Mouse (Mus musculus): ENCODE measurements at regions not wholly inside any gene's neighbourhood (a gene's known extent, or its start where the extent isn't known, plus 50 kb on each side); places are given as distances from the start of the nearest gene placed in this dataset.
"Not testable (repeated sequence)": the region's sequence is repeated elsewhere in the genome, so short reads cannot be mapped to it uniquely, and the experiment has no call there.

- Histone ChIP-seq H3K9ac (no peak overlapping the region), H3K4me1 (replicated peaks) (no peaks in the 10 kb centered on the region), H3K27ac (replicated peaks) (no peak overlapping the region), H3K4me2 (no peak overlapping the region), H3K4me3 (no peak overlapping the region), H3K36me3 (no peaks in the 10 kb centered on the region), H3K9me3 (no peaks in the 10 kb centered on the region), H3K27me3 (no peaks in the 10 kb centered on the region)
- ATAC-seq (ENCODE audit: low FRiP score, low read depth): no peak
- 94% methylated on average over 6 of the region's 6 CpGs for WGBS
These were observed 268.5 kb upstream of the Gm6793 start for GRCm38 (mm10) chr8:112283316-112283715.

- H3K27me3 ChIP-seq: no peaks in the 10 kb centered on the region
- H3K9ac ChIP-seq: no peak overlapping the region
- H3K4me3 ChIP-seq: no peak overlapping the region
- H3K4me1 ChIP-seq (replicated peaks): peaks cover 16% of the 10 kb centered on the region
- peak; percentile 66 for ATAC-seq (ENCODE audit: low FRiP score, low read depth)
- H3K9me3 ChIP-seq: no peaks in the 10 kb centered on the region
- 21% methylated on average over 5 of the region's 5 CpGs for WGBS
- peak overlapping the region; percentile 13 for H3K4me2 ChIP-seq
- peak overlapping the region; percentile 60 for H3K27ac ChIP-seq (replicated peaks)
- H3K36me3 ChIP-seq: no peaks in the 10 kb centered on the region
These were observed 254.8 kb upstream of the Gm6793 start for GRCm38 (mm10) chr8:112269598-112269997.

- Histone ChIP-seq H3K9me3 (no peaks in the 10 kb centered on the region), H3K4me2 (peak overlapping the region; percentile 13), H3K36me3 (no peaks in the 10 kb centered on the region), H3K27ac (replicated peaks) (peak overlapping the region; percentile 60), H3K4me1 (replicated peaks) (peaks cover 16% of the 10 kb centered on the region), H3K4me3 (no peak overlapping the region), H3K9ac (no peak overlapping the region), H3K27me3 (no peaks in the 10 kb centered on the region)
- 16% methylated on average over 8 of the region's 8 CpGs for WGBS
- ATAC-seq (ENCODE audit: low FRiP score, low read depth): peak; percentile 69; the same call in 1 of the 2 replicates
These were observed 254.4 kb upstream of the Gm6793 start for GRCm38 (mm10) chr8:112269214-112269566.

- Histone ChIP-seq H3K4me1 (replicated peaks) (peaks cover 16% of the 10 kb centered on the region), H3K4me2 (peak overlapping the region; percentile 13), H3K9me3 (no peaks in the 10 kb centered on the region), H3K9ac (no peak overlapping the region), H3K27ac (replicated peaks) (peak overlapping the region; percentile 60), H3K4me3 (no peak overlapping the region), H3K36me3 (no peaks in the 10 kb centered on the region), H3K27me3 (no peaks in the 10 kb centered on the region)
- peak; percentile 84 for ATAC-seq (ENCODE audit: low FRiP score, low read depth)
- WGBS: 19% methylated on average over 9 of the region's 9 CpGs
These were observed 253.8 kb upstream of the Gm6793 start for GRCm38 (mm10) chr8:112268544-112269213.

- peak overlapping the region; percentile 25 for H3K4me3 ChIP-seq
- peak overlapping the region; percentile 31; the same call in 1 of the 2 replicates for H3K9ac ChIP-seq
- WGBS: 25% methylated on average over 13 of the region's 13 CpGs
- peaks cover 13% of the 10 kb centered on the region for H3K4me1 ChIP-seq (replicated peaks)
- ATAC-seq (ENCODE audit: low FRiP score, low read depth): no peak
- no peaks in the 10 kb centered on the region for H3K27me3 ChIP-seq
- no peaks in the 10 kb centered on the region for H3K36me3 ChIP-seq
- peak overlapping the region; percentile 51 for H3K4me2 ChIP-seq
- no peaks in the 10 kb centered on the region for H3K9me3 ChIP-seq
- H3K27ac ChIP-seq (replicated peaks): peak overlapping the region; percentile 62
These were observed 243.2 kb upstream of the Gm6793 start for GRCm38 (mm10) chr8:112257922-112258475.

- WGBS: 8% methylated on average over 18 of the region's 18 CpGs
- ATAC-seq (ENCODE audit: low FRiP score, low read depth): no peak
These were observed 242.6 kb upstream of the Gm6793 start for GRCm38 (mm10) chr8:112257311-112257894.

GRCm38 (mm10) chr8:112246629-112247028 is 231.8 kb upstream of the Gm6793 start:
- not testable (repeated sequence) for H3K9ac ChIP-seq; H3K9me3 ChIP-seq; H3K4me2 ChIP-seq; H3K27me3 ChIP-seq; H3K36me3 ChIP-seq; H3K27ac ChIP-seq (replicated peaks); H3K4me1 ChIP-seq (replicated peaks); ATAC-seq (ENCODE audit: low FRiP score, low read depth); H3K4me3 ChIP-seq
- WGBS: 87% methylated on average over 2 of the region's 2 CpGs

More at GRCm38 (mm10) chr8:112257311-112257894, 242.6 kb upstream of the Gm6793 start:
- Histone ChIP-seq H3K9ac (peak overlapping the region; percentile 31; the same call in 1 of the 2 replicates), H3K9me3 (no peaks in the 10 kb centered on the region), H3K4me3 (peak overlapping the region; percentile 25), H3K4me1 (replicated peaks) (peaks cover 13% of the 10 kb centered on the region), H3K27me3 (no peaks in the 10 kb centered on the region), H3K27ac (replicated peaks) (peak overlapping the region; percentile 62), H3K36me3 (no peaks in the 10 kb centered on the region), H3K4me2 (peak overlapping the region; percentile 51)

DNA sequence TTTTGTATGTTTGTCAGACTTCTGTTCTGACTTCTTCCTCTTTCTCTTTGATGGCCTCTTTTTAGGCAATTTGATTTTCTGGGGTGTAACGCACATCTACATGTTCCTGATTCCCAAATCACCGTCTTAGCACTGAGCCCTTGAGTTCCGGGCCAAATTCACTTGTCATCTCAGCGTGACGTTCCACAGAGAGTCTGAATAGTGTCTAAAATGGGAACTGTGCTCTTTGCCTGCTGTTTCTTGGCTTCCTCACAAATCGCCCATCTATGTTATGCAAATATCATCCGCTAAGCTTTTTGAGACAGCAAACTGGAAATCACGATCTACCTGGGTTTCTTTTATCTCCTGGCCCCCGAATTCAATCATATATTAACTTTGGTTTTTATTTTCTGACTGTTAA is 223.8 kb upstream of the Gm6793 start:
- Histone ChIP-seq H3K9me3 (no peaks in the 10 kb centered on the region), H3K27me3 (no peaks in the 10 kb centered on the region), H3K9ac (no peak overlapping the region), H3K4me1 (replicated peaks) (no peaks in the 10 kb centered on the region), H3K4me2 (no peak overlapping the region), H3K4me3 (no peak overlapping the region), H3K36me3 (no peaks in the 10 kb centered on the region), H3K27ac (replicated peaks) (no peak overlapping the region)
- WGBS: 60% methylated on average over 9 of the region's 9 CpGs
- no peak for ATAC-seq (ENCODE audit: low FRiP score, low read depth)

- H3K36me3 ChIP-seq; H3K4me3 ChIP-seq; H3K4me2 ChIP-seq; H3K27me3 ChIP-seq; H3K9ac ChIP-seq; H3K4me1 ChIP-seq (replicated peaks); ATAC-seq (ENCODE audit: low FRiP score, low read depth); H3K9me3 ChIP-seq; H3K27ac ChIP-seq (replicated peaks): not testable (repeated sequence)
- WGBS: 93% methylated on average over 19 of the region's 19 CpGs
These were observed 221.9 kb upstream of the Gm6793 start for GRCm38 (mm10) chr8:112236751-112237150.

GRCm38 (mm10) chr8:112219656-112220055 is 204.8 kb upstream of the Gm6793 start:
- no peak for ATAC-seq (ENCODE audit: low FRiP score, low read depth)
- H3K27me3 ChIP-seq: no peaks in the 10 kb centered on the region
- H3K9me3 ChIP-seq: no peaks in the 10 kb centered on the region
- no peak overlapping the region for H3K9ac ChIP-seq
- H3K4me2 ChIP-seq: no peak overlapping the region
- no peaks in the 10 kb centered on the region for H3K36me3 ChIP-seq
- WGBS: 59% methylated on average over 6 of the region's 6 CpGs
- H3K4me3 ChIP-seq: no peak overlapping the region
- no peaks in the 10 kb centered on the region for H3K4me1 ChIP-seq (replicated peaks)
- H3K27ac ChIP-seq (replicated peaks): no peak overlapping the region

DNA sequence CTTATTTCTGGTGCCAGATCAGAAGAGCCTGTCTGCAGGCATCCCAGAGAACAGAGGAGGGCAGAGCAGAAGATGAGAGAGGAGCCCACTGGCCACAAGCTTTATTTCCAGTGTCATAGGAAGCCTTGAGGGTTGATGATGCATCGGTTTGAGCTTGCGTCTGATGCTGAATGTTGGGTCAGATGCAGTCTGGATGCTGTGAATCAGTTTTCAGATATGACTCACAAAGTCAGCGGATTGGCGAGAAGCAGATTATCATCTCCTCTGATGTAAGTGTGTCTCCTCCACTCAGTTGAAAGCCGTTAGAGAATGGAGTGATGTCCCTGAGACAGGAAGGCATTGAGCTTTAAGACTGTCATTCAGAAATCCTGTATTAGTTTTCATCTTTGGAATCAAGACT is 197.3 kb upstream of the Gm6793 start:
- H3K27ac ChIP-seq (replicated peaks): no peak overlapping the region
- H3K4me2 ChIP-seq: no peak overlapping the region
- H3K27me3 ChIP-seq: no peaks in the 10 kb centered on the region
- no peak overlapping the region for H3K4me3 ChIP-seq
- ATAC-seq (ENCODE audit: low FRiP score, low read depth): no peak
- WGBS: 96% methylated on average over 5 of the region's 5 CpGs
- no peaks in the 10 kb centered on the region for H3K36me3 ChIP-seq
- H3K9ac ChIP-seq: no peak overlapping the region
- H3K4me1 ChIP-seq (replicated peaks): no peaks in the 10 kb centered on the region
- no peaks in the 10 kb centered on the region for H3K9me3 ChIP-seq

DNA sequence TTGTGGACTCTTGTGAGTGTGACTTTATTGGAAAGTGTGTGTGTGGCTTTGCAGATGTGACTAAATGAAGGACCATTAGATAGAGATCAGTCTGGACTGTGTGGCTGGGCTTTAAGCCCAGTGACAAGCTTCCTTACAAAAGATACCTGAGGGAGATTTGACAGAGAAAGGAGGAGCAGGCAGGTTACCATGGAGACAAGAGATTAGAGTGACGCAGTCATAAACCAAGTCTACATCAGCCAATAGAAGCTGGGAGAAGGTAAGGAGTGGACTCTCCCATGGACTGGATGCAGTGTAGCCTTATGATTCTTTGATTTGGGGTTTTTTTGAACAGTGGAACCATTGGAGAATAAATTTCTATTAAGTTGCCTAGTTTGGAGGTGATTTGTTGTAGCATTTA is 181.6 kb upstream of the Gm6793 start:
- ATAC-seq (ENCODE audit: low FRiP score, low read depth): no peak
- no peaks in the 10 kb centered on the region for H3K27me3 ChIP-seq
- 39% methylated on average over 1 of the region's 1 CpGs for WGBS
- no peak overlapping the region for H3K4me3 ChIP-seq
- H3K4me1 ChIP-seq (replicated peaks): no peaks in the 10 kb centered on the region
- no peak overlapping the region for H3K9ac ChIP-seq
- no peak overlapping the region for H3K4me2 ChIP-seq
- H3K27ac ChIP-seq (replicated peaks): no peak overlapping the region
- H3K36me3 ChIP-seq: no peaks in the 10 kb centered on the region
- H3K9me3 ChIP-seq: no peaks in the 10 kb centered on the region
